Mouse (Mus musculus): ENCODE results near the gene Elf1.

DNA sequence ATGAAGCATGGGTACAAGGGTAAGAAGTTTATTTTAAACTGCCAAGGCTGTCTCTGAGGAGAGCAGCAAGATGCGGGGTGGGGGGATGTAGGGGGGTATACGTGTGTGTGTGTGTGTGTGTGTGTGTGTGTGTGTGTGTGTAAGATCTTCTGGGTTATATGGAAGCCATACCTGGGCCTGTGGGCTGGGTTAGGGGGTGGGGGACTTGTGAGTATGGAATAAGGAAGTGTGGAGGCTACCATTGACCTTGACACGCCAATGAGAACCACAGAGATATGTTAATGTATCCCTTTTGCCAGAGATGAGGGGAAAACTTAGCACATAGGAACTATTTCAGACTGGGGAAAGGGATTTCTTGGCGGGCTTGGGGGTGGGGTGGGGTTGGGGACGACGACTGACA is 108.4 kb downstream of the Elf1 start:
- TF ChIP-seq CTCF (IDR thresholded peaks at IDR 0.05; ENCODE audit: low read depth) (no peak), EP300 (IDR thresholded peaks at IDR 0.05; ENCODE audit: low read depth) (no peak)

All from liver, embryonic 14.5 days (tissue).